Mouse (Mus musculus) E14TG2a.4 (cell line): ENCODE data around the gene Klhl36.

Experiments used
- CTCF ChIP-seq: conservative IDR thresholded peaks from 2 replicates; pipeline ENCODE4 v1.5.1; 2014; ENCODE audit warnings: low read length
- POU5F1 ChIP-seq: IDR thresholded peaks from 2 replicates; pipeline ENCODE4 v1.6.1; 2014; ENCODE audit warnings: low read length, borderline replicate concordance

GRCm38 (mm10) chr8:119925428-119925827, 63.4 kb downstream of the Klhl36 start:
- TF ChIP-seq CTCF (no peak), POU5F1 (no peak)
